Mouse (Mus musculus): Measurements from ENCODE around the gene Pidd1. TPM values are rescaled to one million over a fixed set of nuclear protein-coding genes. Genes with fewer than 3 reads are reported as not detected.

Gene Pidd1
- polyA plus RNA-seq, 2 experiments = 6.1 to 15.5 TPM

DNA sequence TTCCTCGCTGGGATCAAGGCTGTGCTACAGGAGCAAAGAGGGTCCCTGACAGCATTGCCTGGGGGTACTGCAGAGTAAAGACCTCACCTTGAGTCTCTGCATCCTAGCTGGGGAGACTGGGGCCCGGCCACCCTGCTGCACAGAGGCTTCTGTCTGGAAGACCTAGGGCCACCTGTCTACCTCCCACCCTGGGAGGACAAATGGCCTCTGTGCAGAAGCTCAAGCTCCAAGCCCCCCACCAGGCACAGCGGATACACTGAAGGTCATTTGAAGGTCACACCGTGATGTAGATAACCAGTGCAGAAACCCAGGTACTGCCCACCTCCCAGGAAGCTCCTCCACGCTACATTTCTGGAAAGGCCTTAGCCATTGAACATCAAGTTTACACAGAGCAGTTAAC is 15.1 kb downstream of the Pidd1 start:
- Histone ChIP-seq H3K4me3 (ENCODE audit: insufficient read depth in 1 of 2, low read depth in 2 of 2, low read length in 2 of 2) (no peak overlapping the region), H3K9ac (replicated peaks) (no peak overlapping the region), H3K36me3 (replicated peaks; ENCODE audit: control insufficient read depth, insufficient read depth, low read depth) (no peaks in the 10 kb centered on the region), H3K27me3 (ENCODE audit: control insufficient read depth, insufficient read depth, low read length) (no peaks in the 10 kb centered on the region), H3K9me3 (ENCODE audit: control insufficient read depth, low read length) (no peaks in the 10 kb centered on the region), H3K4me2 (ENCODE audit: low read depth) (no peak overlapping the region), H3K27ac (no peak overlapping the region), H3K4me1 (replicated peaks; ENCODE audit: control insufficient read depth in 2 of 2, insufficient read depth in 2 of 2, low read length in 1 of 2) (peaks cover 0 to 5% of the 10 kb centered on the region in 2 experiments; a peak in 2 of 4 replicates)
- no peak for DNase-seq (ENCODE audit: low read depth in 3 of 3, low spot score in 3 of 3)
- no peak for ATAC-seq (ENCODE audit: insufficient read depth)
- no peak for TF ChIP-seq EP300 (IDR thresholded peaks at IDR 0.05; ENCODE audit: low read depth)
- no peak for TF ChIP-seq CTCF (IDR thresholded peaks at IDR 0.05; ENCODE audit: low read depth)
- 63% methylated on average over 5 of the region's 5 CpGs for WGBS (ENCODE audit: insufficient replicate concordance)

DNA sequence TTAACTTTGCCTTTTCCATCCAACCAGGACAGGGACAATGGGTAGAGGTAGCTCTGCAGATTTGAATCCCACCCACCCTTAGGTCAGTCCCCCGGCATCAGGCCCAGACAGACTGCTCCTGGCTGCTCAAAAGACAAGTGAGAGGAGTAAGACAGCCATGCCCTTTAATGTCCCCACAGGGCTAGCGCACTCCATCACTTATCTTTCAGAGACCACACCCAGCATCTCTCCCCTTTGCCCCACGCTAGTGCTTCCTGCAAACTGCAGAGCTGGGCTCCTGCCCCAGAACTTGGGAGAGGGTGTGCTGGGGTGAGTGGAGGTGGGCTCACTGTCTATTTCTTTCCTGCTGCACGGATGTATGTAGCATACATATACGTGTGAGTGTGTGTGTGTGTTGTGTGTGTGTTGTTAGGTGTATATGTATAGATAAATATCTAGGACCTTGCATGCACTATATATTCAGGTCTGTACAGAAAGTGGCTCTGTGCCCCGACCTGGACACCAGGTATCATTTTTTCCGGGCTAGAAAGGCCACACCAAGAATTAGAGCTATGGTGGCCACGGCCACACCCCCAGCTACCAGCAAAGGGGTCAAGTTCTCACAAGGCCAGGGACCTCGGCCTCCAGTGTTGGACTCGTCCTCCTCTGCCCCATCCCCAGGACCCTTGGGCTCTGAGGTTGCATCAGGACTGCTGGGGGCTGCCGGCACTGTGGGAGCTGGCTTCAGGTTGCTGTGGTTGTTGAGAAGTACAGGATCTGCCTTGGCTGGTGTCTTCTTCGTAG is 16.7 kb downstream of the Pidd1 start:
- DNase-seq (ENCODE audit: low read depth in 3 of 3, low spot score in 3 of 3) (no peak), ATAC-seq (ENCODE audit: insufficient read depth) (0 out of 2 replicates have a peak, but pooled peaks have one; percentile 22)
- Histone ChIP-seq H3K27me3 (ENCODE audit: control insufficient read depth, insufficient read depth, low read length) (no peaks in the 10 kb centered on the region), H3K4me1 (replicated peaks; ENCODE audit: control insufficient read depth in 2 of 2, insufficient read depth in 2 of 2, low read length in 1 of 2) (peaks cover 0 to 5% of the 10 kb centered on the region in 2 experiments; a peak in 2 of 4 replicates), H3K9me3 (ENCODE audit: control insufficient read depth, low read length) (no peaks in the 10 kb centered on the region), H3K9ac (replicated peaks) (no peak overlapping the region), H3K4me3 (ENCODE audit: insufficient read depth in 1 of 2, low read depth in 2 of 2, low read length in 2 of 2) (no peak overlapping the region), H3K4me2 (ENCODE audit: low read depth) (no peak overlapping the region), H3K36me3 (replicated peaks; ENCODE audit: control insufficient read depth, insufficient read depth, low read depth) (no peaks in the 10 kb centered on the region), H3K27ac (no peak overlapping the region)
- 56% methylated on average over 12 of the region's 12 CpGs for WGBS (ENCODE audit: insufficient replicate concordance)
- TF ChIP-seq CTCF (IDR thresholded peaks at IDR 0.05; ENCODE audit: low read depth) (no peak), EP300 (IDR thresholded peaks at IDR 0.05; ENCODE audit: low read depth) (no peak)

GRCm38 (mm10) chr7:141423811-141424210 is 20.0 kb downstream of the Pidd1 start:
- no peak overlapping the region for H3K9ac ChIP-seq (replicated peaks)
- no peak overlapping the region for H3K4me3 ChIP-seq (ENCODE audit: insufficient read depth in 1 of 2, low read depth in 2 of 2, low read length in 2 of 2)
- TF ChIP-seq EP300 (IDR thresholded peaks at IDR 0.05; ENCODE audit: low read depth) (no peak), CTCF (IDR thresholded peaks at IDR 0.05; ENCODE audit: low read depth) (no peak)
- no peak overlapping the region for H3K4me2 ChIP-seq (ENCODE audit: low read depth)
- H3K27me3 ChIP-seq (ENCODE audit: control insufficient read depth, insufficient read depth, low read length) = no peaks in the 10 kb centered on the region
- H3K4me1 ChIP-seq (replicated peaks; ENCODE audit: control insufficient read depth in 2 of 2, insufficient read depth in 2 of 2, low read length in 1 of 2) = peaks cover 0 to 5% of the 10 kb centered on the region in 2 experiments; a peak in 2 of 4 replicates
- DNase-seq (ENCODE audit: low read depth in 3 of 3, low spot score in 3 of 3) (no peak), ATAC-seq (ENCODE audit: insufficient read depth) (no peak)
- no peaks in the 10 kb centered on the region for H3K36me3 ChIP-seq (replicated peaks; ENCODE audit: control insufficient read depth, insufficient read depth, low read depth)
- H3K27ac ChIP-seq = no peak overlapping the region
- no peaks in the 10 kb centered on the region for H3K9me3 ChIP-seq (ENCODE audit: control insufficient read depth, low read length)
- 47% methylated on average over 4 of the region's 4 CpGs for WGBS (ENCODE audit: insufficient replicate concordance)

DNA sequence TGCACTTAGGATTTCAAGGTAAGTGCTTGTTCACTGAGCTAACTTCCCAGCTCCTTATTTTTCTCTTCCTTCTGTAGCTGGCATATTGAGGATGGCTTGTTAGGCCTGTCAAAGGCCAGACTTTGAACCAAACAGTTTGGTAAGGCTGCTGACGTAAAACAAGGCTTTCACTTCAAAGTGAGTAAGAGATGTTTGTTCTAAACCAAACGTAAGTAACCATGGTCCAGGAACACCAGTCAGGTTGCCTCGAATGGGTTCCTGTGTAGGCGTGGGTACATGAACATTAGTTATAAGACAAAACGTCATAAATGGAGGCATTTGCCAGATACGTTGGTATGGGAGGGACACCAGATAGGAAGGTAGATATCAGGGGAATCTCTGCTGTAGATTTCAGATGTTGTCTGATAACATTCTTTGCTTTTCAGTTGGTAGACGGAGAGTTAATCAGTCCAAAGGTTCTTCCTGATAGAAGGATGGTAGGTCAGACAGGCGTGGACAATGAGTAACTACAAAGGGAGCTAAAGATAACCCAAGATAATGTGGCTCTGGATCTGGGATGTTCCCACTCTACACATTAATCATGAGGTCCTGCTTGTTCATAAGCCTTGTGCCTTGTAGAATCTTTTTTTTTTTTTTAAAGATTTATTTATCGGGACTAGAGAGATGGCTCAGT is 23.7 kb downstream of the Pidd1 start:
- no peaks in the 10 kb centered on the region for H3K36me3 ChIP-seq (replicated peaks; ENCODE audit: control insufficient read depth, insufficient read depth, low read depth)
- 52% methylated on average over 9 of the region's 9 CpGs for WGBS (ENCODE audit: insufficient replicate concordance)
- H3K9ac ChIP-seq (replicated peaks) = no peak overlapping the region
- no peak overlapping the region for H3K4me2 ChIP-seq (ENCODE audit: low read depth)
- H3K27me3 ChIP-seq (ENCODE audit: control insufficient read depth, insufficient read depth, low read length) = no peaks in the 10 kb centered on the region
- no peaks in the 10 kb centered on the region for H3K4me1 ChIP-seq (replicated peaks; ENCODE audit: control insufficient read depth in 2 of 2, insufficient read depth in 2 of 2, low read length in 1 of 2)
- H3K9me3 ChIP-seq (ENCODE audit: control insufficient read depth, low read length) = no peaks in the 10 kb centered on the region
- DNase-seq (ENCODE audit: low read depth in 3 of 3, low spot score in 3 of 3) (no peak), ATAC-seq (ENCODE audit: insufficient read depth) (peak; percentile 49; the same call in 1 of the 2 replicates)
- H3K4me3 ChIP-seq (ENCODE audit: insufficient read depth in 1 of 2, low read depth in 2 of 2, low read length in 2 of 2) = no peak overlapping the region
- H3K27ac ChIP-seq = no peak overlapping the region
- TF ChIP-seq CTCF (IDR thresholded peaks at IDR 0.05; ENCODE audit: low read depth) = no peak
- TF ChIP-seq EP300 (IDR thresholded peaks at IDR 0.05; ENCODE audit: low read depth) = no peak

GRCm38 (mm10) chr7:141418970-141419369 is 24.9 kb downstream of the Pidd1 start:
- Histone ChIP-seq H3K36me3 (replicated peaks; ENCODE audit: control insufficient read depth, insufficient read depth, low read depth) (no peaks in the 10 kb centered on the region), H3K4me1 (replicated peaks; ENCODE audit: control insufficient read depth in 2 of 2, insufficient read depth in 2 of 2, low read length in 1 of 2) (peaks cover 8% of the 10 kb centered on the region in 2 experiments), H3K4me3 (ENCODE audit: insufficient read depth in 1 of 2, low read depth in 2 of 2, low read length in 2 of 2) (no peak overlapping the region), H3K9me3 (ENCODE audit: control insufficient read depth, low read length) (no peaks in the 10 kb centered on the region), H3K9ac (replicated peaks) (no peak overlapping the region), H3K27me3 (ENCODE audit: control insufficient read depth, insufficient read depth, low read length) (no peaks in the 10 kb centered on the region), H3K4me2 (ENCODE audit: low read depth) (no peak overlapping the region), H3K27ac (no peak overlapping the region)
- 47% methylated on average over 7 of the region's 7 CpGs for WGBS (ENCODE audit: insufficient replicate concordance)
- no peak for TF ChIP-seq EP300 (IDR thresholded peaks at IDR 0.05; ENCODE audit: low read depth)
- no peak for TF ChIP-seq CTCF (IDR thresholded peaks at IDR 0.05; ENCODE audit: low read depth)
- ATAC-seq (ENCODE audit: insufficient read depth) = no peak
- DNase-seq (ENCODE audit: low read depth in 3 of 3, low spot score in 3 of 3) = no peak
